Mouse (Mus musculus) bone marrow, adult 2 months (tissue): ENCODE data around the gene Lilra6.

Source experiments
- CTCF ChIP-seq: fragments of 200-500 bp; IDR thresholded peaks from 2 replicates; pipeline ENCODE4 v1.5.1; 2011; ENCODE audit warnings: low read length, control low read depth; ENCODE audit not compliant: control insufficient read depth, insufficient read depth
- POLR2A ChIP-seq: fragments of 200-500 bp; IDR thresholded peaks from 2 replicates; pipeline ENCODE4 v1.6.1; 2011; ENCODE audit warnings: low read depth, mild to moderate bottlenecking, control low read depth, low read length, borderline replicate concordance; ENCODE audit not compliant: control insufficient read depth

GRCm38 (mm10) chr7:3957387-3957786 is 42.1 kb upstream of the Lilra6 start:
- TF ChIP-seq CTCF (no peak), POLR2A (no peak)
